In genomic region chr16:11624121-11624520, GRCm38 (mm10) we compare ENCODE assay signal across 24 mouse cellular contexts.
A peak's percentile ranks its signal among the peaks of the same experiment; 100 is the strongest.
DNase-seq lines count a peak whose midpoint lies in the region; ATAC-seq and TF ChIP-seq lines count a peak whose summit lies in the region.
"Had no signal": no experiment of that assay in that cellular context is flagged by ENCODE, and none has a peak within 500 bp of the region (broad histone marks: within the 10 kb centered on the region; RNA-seq: fewer than 3 reads in every experiment).

No protein-coding gene starts in this region.

- DNase-seq in kidney, adult 11 months = peak; percentile 75
- DNase-seq in kidney, adult 2 months = peak; percentile 75
- no peak for DNase-seq in kidney, postnatal 0 days (ENCODE audit: low spot score)
- DNase-seq in left cerebral cortex, adult 18-20 months (ENCODE audit: low spot score in 2 of 2) = no peak
- DNase-seq in spleen, postnatal 4 days (ENCODE audit: low spot score in 2 of 2) = no peak
- DNase-seq in lung, postnatal 4 days = no peak
- DNase-seq: cerebellum, adult 11-12 months; cerebellum, postnatal 14 days; forebrain, postnatal 0 days; heart, postnatal 4 days; layer of hippocampus, adult 9-11 months; liver; lung, embryonic 14.5 days; lung, postnatal 14 days; right cerebral cortex, postnatal 14 days had no signal

- WGBS in kidney, embryonic 14.5 days = 66% methylated on average over 2 of the region's 2 CpGs
- 27% methylated on average over 2 of the region's 2 CpGs for WGBS in kidney, adult 2 months
- 36% methylated on average over 2 of the region's 2 CpGs for WGBS in kidney, postnatal 0 days

- no peak for ATAC-seq in kidney, embryonic 14.5 days (ENCODE audit: low FRiP score, low TSS enrichment)
- ATAC-seq in kidney, postnatal 0 days (replicated peaks; ENCODE audit: low FRiP score, low read depth) = no peak; the same call in 1 of the 2 replicates
- ATAC-seq: forebrain, postnatal 0 days; intestine, embryonic 16.5 days had no signal

- H3K4me3 ChIP-seq in kidney, embryonic 14.5 days (ENCODE audit: low read length) = no peak overlapping the region
- no peak overlapping the region for H3K4me3 ChIP-seq in kidney, adult 2 months (ENCODE audit: insufficient read depth, low read depth, low read length)
- no peak overlapping the region for H3K4me3 ChIP-seq in kidney, postnatal 0 days (replicated peaks; ENCODE audit: low read depth, low read length)
- H3K4me3 ChIP-seq: forebrain, embryonic 12.5 days; hindbrain, embryonic 13.5 days; midbrain, embryonic 12.5 days; neural tube, embryonic 13.5 days had no signal

- H3K4me1 ChIP-seq in kidney, embryonic 14.5 days (ENCODE audit: control insufficient read depth, insufficient read depth, low read length) = no peaks in the 10 kb centered on the region
- peaks cover 27% of the 10 kb centered on the region for H3K4me1 ChIP-seq in kidney, adult 2 months (ENCODE audit: control insufficient read depth, insufficient read depth, low read length)
- no peaks in the 10 kb centered on the region for H3K4me1 ChIP-seq in kidney, postnatal 0 days (replicated peaks; ENCODE audit: insufficient read depth, low read length)

- no peaks in the 10 kb centered on the region for H3K9me3 ChIP-seq in kidney, embryonic 14.5 days (ENCODE audit: control insufficient read depth, low read length)
- no peaks in the 10 kb centered on the region for H3K9me3 ChIP-seq in kidney, postnatal 0 days (replicated peaks; ENCODE audit: low read length)
- H3K9me3 ChIP-seq: forebrain, embryonic 12.5 days; hindbrain, embryonic 13.5 days; megakaryocyte, embryonic 14.5 days; midbrain, embryonic 12.5 days; neural tube, embryonic 13.5 days had no signal

- TF ChIP-seq CTCF in kidney, adult 2 months (conservative IDR thresholded peaks at IDR 0.05; ENCODE audit: insufficient read depth, insufficient read length, low read depth, low read length) = no peak
- no peak for TF ChIP-seq CTCF in kidney, postnatal 0 days (IDR thresholded peaks at IDR 0.05; ENCODE audit: low read depth)

- H3K9ac ChIP-seq in kidney, embryonic 14.5 days (ENCODE audit: low read depth, low read length) = no peak overlapping the region
- H3K9ac ChIP-seq in kidney, postnatal 0 days (ENCODE audit: low read depth, low read length) = no peak overlapping the region
- H3K9ac ChIP-seq: forebrain, embryonic 12.5 days; forebrain, postnatal 0 days; hindbrain, embryonic 13.5 days; liver, embryonic 14.5 days; lung, embryonic 14.5 days; midbrain, embryonic 12.5 days; neural tube, embryonic 13.5 days had no signal

- no peaks in the 10 kb centered on the region for H3K27me3 ChIP-seq in kidney, embryonic 14.5 days (ENCODE audit: control insufficient read depth, insufficient read depth, low read length)
- H3K27me3 ChIP-seq in kidney, adult 2 months (replicated peaks; ENCODE audit: control insufficient read depth, insufficient read depth, low read length) = no peaks in the 10 kb centered on the region
- no peaks in the 10 kb centered on the region for H3K27me3 ChIP-seq in kidney, postnatal 0 days (ENCODE audit: insufficient read depth, low read length)
- H3K27me3 ChIP-seq: forebrain, embryonic 12.5 days; hindbrain, embryonic 13.5 days; megakaryocyte, embryonic 14.5 days; midbrain, embryonic 12.5 days; neural tube, embryonic 13.5 days had no signal

- H3K27ac ChIP-seq in kidney, embryonic 14.5 days (ENCODE audit: low read depth, low read length) = no peak overlapping the region
- H3K27ac ChIP-seq in kidney, adult 2 months (ENCODE audit: insufficient read depth, low read depth, low read length) = peak overlapping the region; percentile 19
- peak overlapping the region; percentile 47; the same call in 1 of the 2 replicates for H3K27ac ChIP-seq in kidney, postnatal 0 days
- H3K27ac ChIP-seq: forebrain, embryonic 12.5 days; hindbrain, embryonic 13.5 days; liver, embryonic 14.5 days; midbrain, embryonic 12.5 days; neural tube, embryonic 13.5 days had no signal

- TF ChIP-seq POLR2A in kidney, adult 2 months (IDR thresholded peaks at IDR 0.05; ENCODE audit: low read depth, low read length) = no peak

- H3K36me3 ChIP-seq in kidney, embryonic 14.5 days (ENCODE audit: control insufficient read depth, insufficient read depth, low read length) = no peaks in the 10 kb centered on the region
- no peaks in the 10 kb centered on the region for H3K36me3 ChIP-seq in kidney, adult 2 months (ENCODE audit: control insufficient read depth, insufficient read depth, low read length)
- no peaks in the 10 kb centered on the region for H3K36me3 ChIP-seq in kidney, postnatal 0 days (ENCODE audit: insufficient read depth, low read length)
- H3K36me3 ChIP-seq: forebrain, embryonic 12.5 days; hindbrain, embryonic 13.5 days; midbrain, embryonic 12.5 days; neural tube, embryonic 13.5 days had no signal

- no peak overlapping the region for H3K4me2 ChIP-seq in kidney, embryonic 14.5 days (replicated peaks; ENCODE audit: low read depth, low read length)
- H3K4me2 ChIP-seq in kidney, postnatal 0 days (ENCODE audit: low read length) = no peak overlapping the region
- H3K4me2 ChIP-seq: forebrain, embryonic 12.5 days; heart, embryonic 11.5 days; hindbrain, embryonic 13.5 days; lung, embryonic 14.5 days; midbrain, embryonic 12.5 days; neural tube, embryonic 13.5 days had no signal

Comparison
In these comparisons a context has a peak if more than half of its experiments do, and no peak if none do; other contexts are left out.
1. DNase-seq: peak in kidney, adult 11 months (single experiment) and kidney, adult 2 months (single experiment); none in kidney, postnatal 0 days (single experiment), left cerebral cortex, adult 18-20 months (0 of 2), spleen, postnatal 4 days (0 of 2) and lung, postnatal 4 days (0 of 2).